Mouse (Mus musculus) E14TG2a.4 (cell line): ENCODE data around the gene Qrich2.

ENCODE experiments used
- CTCF ChIP-seq: conservative IDR thresholded peaks from 2 replicates; pipeline ENCODE4 v1.5.1; 2014; ENCODE audit warnings: low read length
- NANOG ChIP-seq: IDR thresholded peaks from 2 replicates; pipeline ENCODE4 v1.6.1; 2014; ENCODE audit warnings: borderline replicate concordance, low read length, mixed read lengths
- POU5F1 ChIP-seq: IDR thresholded peaks from 2 replicates; pipeline ENCODE4 v1.6.1; 2014; ENCODE audit warnings: low read length, borderline replicate concordance

DNA sequence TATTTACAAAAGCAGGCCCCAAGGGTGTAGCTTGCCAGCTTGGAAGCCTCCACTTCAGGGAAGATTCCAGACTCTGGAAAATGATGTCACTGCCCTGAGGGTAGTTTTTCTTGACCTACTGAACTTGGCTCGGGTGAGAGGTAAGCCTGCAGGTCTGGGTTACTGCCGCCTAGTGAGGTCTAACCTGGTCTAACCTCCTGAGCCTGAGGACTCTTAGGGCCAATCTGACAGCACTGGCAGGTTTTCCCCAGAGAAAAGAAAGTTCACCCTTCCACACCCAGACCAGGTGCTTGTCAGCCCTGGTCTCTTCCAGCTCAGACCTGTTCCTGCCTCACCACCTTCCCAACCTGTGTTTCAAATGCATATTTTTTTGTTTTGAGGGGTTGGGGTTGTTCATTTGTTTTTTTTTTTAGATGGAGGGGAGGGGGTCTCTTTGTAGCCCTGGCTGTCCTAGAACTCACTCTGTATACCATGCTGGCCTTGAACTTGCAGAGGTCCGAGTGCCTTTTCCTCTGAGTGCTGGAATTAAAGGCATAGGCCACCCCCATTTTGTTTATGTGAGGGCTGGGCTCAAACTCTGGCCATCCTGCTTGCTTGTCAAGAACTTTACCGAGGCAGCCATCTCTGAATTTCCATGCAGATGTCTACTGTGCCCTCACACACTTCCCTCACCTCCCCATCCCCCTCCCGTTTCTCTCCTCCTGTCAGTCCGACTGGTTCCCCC, 39.0 kb downstream of the Qrich2 start:
- TF ChIP-seq CTCF (no peak), POU5F1 (no peak), NANOG (no peak)
